Mouse (Mus musculus) heart, adult 2 months (tissue): Measurements from ENCODE around the gene Ccdc160.

Experiments
- CTCF ChIP-seq: fragments of 200-600 bp; IDR thresholded peaks from 2 replicates; pipeline ENCODE4 v1.8.1; 2022; ENCODE audit warnings: antibody characterized with exemption, mild to moderate bottlenecking, moderate library complexity
- POLR2A ChIP-seq: fragments of 200-500 bp; IDR thresholded peaks from 2 replicates; pipeline ENCODE4 v1.6.1; 2011; ENCODE audit warnings: mild to moderate bottlenecking, low read depth, low read length, control low read depth; ENCODE audit not compliant: insufficient read depth

- TF ChIP-seq CTCF (no peak), POLR2A (no peak)
Observed at GRCm38 (mm10) chrX:52745462-52745861, 45.5 kb upstream of the Ccdc160 start.
